ENCODE assay signal across 23 mouse cellular contexts in genomic region chr7:127585031-127585430, GRCm38 (mm10). TPM values are rescaled to one million over a fixed set of nuclear protein-coding genes. Genes with fewer than 3 reads are reported as not detected.
DNase-seq lines count a peak whose midpoint lies in the region; ATAC-seq lines count a peak whose summit lies in the region.
"Had no signal": no experiment of that assay in that cellular context is flagged by ENCODE, and none has a peak within 500 bp of the region (broad histone marks: within the 10 kb centered on the region; RNA-seq: fewer than 3 reads in every experiment).

No protein-coding gene starts in this region.

- no peak for ATAC-seq in embryonic facial prominence, embryonic 13.5 days (ENCODE audit: insufficient number of reproducible peaks, insufficient read depth, low FRiP score, low TSS enrichment, low read depth)
- 0 out of 2 replicates have a peak, but pooled peaks have one; percentile 15 for ATAC-seq in granulocyte monocyte progenitor cell, adult 5-6 weeks (replicated peaks; ENCODE audit: poor library complexity, severe bottlenecking)
- ATAC-seq: hindbrain, embryonic 16.5 days; intestine, embryonic 16.5 days; midbrain, embryonic 16.5 days had no signal

- H3K27me3 ChIP-seq in embryonic facial prominence, embryonic 13.5 days, result no peaks in the 10 kb centered on the region
- no peaks in the 10 kb centered on the region for H3K27me3 ChIP-seq in embryonic facial prominence, embryonic 10.5 days (replicated peaks; ENCODE audit: low read depth, poor library complexity, severe bottlenecking)
- H3K27me3 ChIP-seq: forebrain, embryonic 12.5 days; heart, embryonic 13.5 days; kidney, embryonic 15.5 days; limb, embryonic 12.5 days had no signal

- H3K36me3 ChIP-seq in embryonic facial prominence, embryonic 13.5 days, result peaks cover 62% of the 10 kb centered on the region
- peaks cover 66% of the 10 kb centered on the region for H3K36me3 ChIP-seq in embryonic facial prominence, embryonic 10.5 days (replicated peaks)

- no peak overlapping the region for H3K4me3 ChIP-seq in embryonic facial prominence, embryonic 13.5 days
- no peak overlapping the region for H3K4me3 ChIP-seq in embryonic facial prominence, embryonic 10.5 days
- H3K4me3 ChIP-seq: forebrain, embryonic 12.5 days; heart, embryonic 13.5 days; kidney, embryonic 15.5 days; limb, embryonic 12.5 days had no signal

- DNase-seq in embryonic facial prominence, embryonic 10.5 days (ENCODE audit: low spot score), result no peak
- peak; percentile 34 for DNase-seq in lung, postnatal 10 days
- peak; percentile 28 to 48 for DNase-seq in natural killer cell, adult 2 months (ENCODE audit: low spot score in 2 of 2)
- no peak for DNase-seq in spleen, adult 18-20 months
- no peak for DNase-seq in heart, adult 8-10 months (ENCODE audit: low spot score)
- DNase-seq in right cerebral cortex, adult 2 months (ENCODE audit: low spot score in 2 of 2), result no peak
- DNase-seq: adrenal gland, postnatal 25 days; cerebellum, adult 18-20 months; cerebellum, postnatal 36 days; heart, postnatal 36 days; lung, embryonic 14.5 days; right cerebral cortex, postnatal 14 days; thymus, adult 2 months had no signal

- peaks cover 15% of the 10 kb centered on the region for H3K4me1 ChIP-seq in embryonic facial prominence, embryonic 13.5 days
- peaks cover 20% of the 10 kb centered on the region for H3K4me1 ChIP-seq in embryonic facial prominence, embryonic 10.5 days

- H3K4me2 ChIP-seq in embryonic facial prominence, embryonic 13.5 days, result no peak overlapping the region
- H3K4me2 ChIP-seq: forebrain, embryonic 12.5 days; heart, embryonic 13.5 days; kidney, embryonic 15.5 days; limb, embryonic 12.5 days; lung, embryonic 14.5 days had no signal

- H3K9me3 ChIP-seq in embryonic facial prominence, embryonic 13.5 days, result no peaks in the 10 kb centered on the region
- H3K9me3 ChIP-seq in embryonic facial prominence, embryonic 10.5 days, result no peaks in the 10 kb centered on the region
- H3K9me3 ChIP-seq: forebrain, embryonic 12.5 days; heart, embryonic 13.5 days; kidney, embryonic 15.5 days; limb, embryonic 12.5 days had no signal

- H3K27ac ChIP-seq in embryonic facial prominence, embryonic 13.5 days, result 0 out of 2 replicates have a peak overlapping the region, but pooled peaks have one; percentile 11
- no peak overlapping the region for H3K27ac ChIP-seq in embryonic facial prominence, embryonic 10.5 days (replicated peaks)
- H3K27ac ChIP-seq: forebrain, embryonic 12.5 days; heart, embryonic 13.5 days; kidney, embryonic 15.5 days; limb, embryonic 12.5 days had no signal

- no peak overlapping the region for H3K9ac ChIP-seq in embryonic facial prominence, embryonic 13.5 days
- H3K9ac ChIP-seq: forebrain, embryonic 12.5 days; heart, embryonic 13.5 days; kidney, embryonic 15.5 days; limb, embryonic 12.5 days; lung, embryonic 14.5 days had no signal

- WGBS in embryonic facial prominence, embryonic 13.5 days, result 81% methylated on average over 7 of the region's 7 CpGs
- WGBS in embryonic facial prominence, embryonic 10.5 days, result 90% methylated on average over 7 of the region's 7 CpGs

RNA-seq across cellular contexts. Expression of gene Ccdc189, which starts 3.4 kb away (rescaled TPM):
- polyA plus RNA-seq in embryonic facial prominence, embryonic 13.5 days (2015; fragmentation: Nextera tagmentation; extraction: Ambion mirVana), result 8.8 and 12.1 TPM in 2 replicates
- 11.8 and 15.3 TPM in 2 replicates for polyA plus RNA-seq in embryonic facial prominence, embryonic 10.5 days (2016; fragmentation: Nextera tagmentation; extraction: Ambion mirVana)
- 0.37 and 0.77 TPM in 2 replicates for total RNA-seq in granulocyte monocyte progenitor cell, adult 5-6 weeks (2014; fragmentation: Nextera tagmentation)
- 1.6 and 3.9 TPM in 2 replicates for total RNA-seq in granulocyte monocyte progenitor cell, adult 5-6 weeks (2017)
- 10 to 100 TPM; 10.1 to 15.2 (median 14.4) TPM for total RNA-seq in heart, adult 8-10 months (2022)

RNA-seq across cellular contexts. Expression of gene Rnf40, which starts 3.5 kb away (rescaled TPM):
- polyA plus RNA-seq in embryonic facial prominence, embryonic 13.5 days (2015; fragmentation: Nextera tagmentation; extraction: Ambion mirVana), result 51.2 and 58.1 TPM in 2 replicates
- 61.2 and 64.2 TPM in 2 replicates for polyA plus RNA-seq in embryonic facial prominence, embryonic 10.5 days (2016; fragmentation: Nextera tagmentation; extraction: Ambion mirVana)
- total RNA-seq in granulocyte monocyte progenitor cell, adult 5-6 weeks (2014; fragmentation: Nextera tagmentation), result 25.0 and 48.1 TPM in 2 replicates
- total RNA-seq in granulocyte monocyte progenitor cell, adult 5-6 weeks (2017), result 35.3 and 42.8 TPM in 2 replicates
- 10 to 100 TPM; 38.1 to 42.6 (median 40.3) TPM for total RNA-seq in heart, adult 8-10 months (2022)

RNA-seq across cellular contexts. Expression of gene Phkg2, which starts 11.9 kb away (rescaled TPM):
- polyA plus RNA-seq in embryonic facial prominence, embryonic 13.5 days (2015; fragmentation: Nextera tagmentation; extraction: Ambion mirVana), result 39.7 and 40.6 TPM in 2 replicates
- 40.7 and 43.4 TPM in 2 replicates for polyA plus RNA-seq in embryonic facial prominence, embryonic 10.5 days (2016; fragmentation: Nextera tagmentation; extraction: Ambion mirVana)
- total RNA-seq in granulocyte monocyte progenitor cell, adult 5-6 weeks (2014; fragmentation: Nextera tagmentation), result 57.0 and 72.0 TPM in 2 replicates
- 27.4 and 31.7 TPM in 2 replicates for total RNA-seq in granulocyte monocyte progenitor cell, adult 5-6 weeks (2017)
- total RNA-seq in heart, adult 8-10 months (2022), result 10 to 100 TPM; 12.1 to 20.9 (median 17.3) TPM

RNA-seq across cellular contexts. Expression of gene Tmem265, which starts 23.8 kb away (rescaled TPM):
- polyA plus RNA-seq in embryonic facial prominence, embryonic 13.5 days (2015; fragmentation: Nextera tagmentation; extraction: Ambion mirVana), result 7.0 and 8.1 TPM in 2 replicates
- 5.1 and 7.3 TPM in 2 replicates for polyA plus RNA-seq in embryonic facial prominence, embryonic 10.5 days (2016; fragmentation: Nextera tagmentation; extraction: Ambion mirVana)
- total RNA-seq in granulocyte monocyte progenitor cell, adult 5-6 weeks (2014; fragmentation: Nextera tagmentation), result 8.1 TPM in 1 of 2 replicates, not detected in the other
- 0.99 and 2.9 TPM in 2 replicates for total RNA-seq in granulocyte monocyte progenitor cell, adult 5-6 weeks (2017)
- not detected for total RNA-seq in heart, adult 8-10 months (2022)
- total RNA-seq: adrenal gland, postnatal 25 days; gastrocnemius, adult 8-10 months; heart, postnatal 36 days had no signal

RNA-seq across cellular contexts. Expression of gene Zfp629, which starts 30.6 kb away (rescaled TPM):
- 15.8 and 18.8 TPM in 2 replicates for polyA plus RNA-seq in embryonic facial prominence, embryonic 13.5 days (2015; fragmentation: Nextera tagmentation; extraction: Ambion mirVana)
- polyA plus RNA-seq in embryonic facial prominence, embryonic 10.5 days (2016; fragmentation: Nextera tagmentation; extraction: Ambion mirVana), result 31.6 and 33.6 TPM in 2 replicates
- 12.9 and 18.9 TPM in 2 replicates for total RNA-seq in granulocyte monocyte progenitor cell, adult 5-6 weeks (2014; fragmentation: Nextera tagmentation)
- 8.2 and 12.6 TPM in 2 replicates for total RNA-seq in granulocyte monocyte progenitor cell, adult 5-6 weeks (2017)
- 10 to 100 TPM; 19.9 to 23.4 (median 20.0) TPM for total RNA-seq in heart, adult 8-10 months (2022)

Comparison
In these comparisons a context has a peak if more than half of its experiments do, and no peak if none do; other contexts are left out.
1. DNase-seq: peak in lung, postnatal 10 days (single experiment) and natural killer cell, adult 2 months (2 of 2); none in embryonic facial prominence, embryonic 10.5 days (single experiment), spleen, adult 18-20 months (0 of 2), heart, adult 8-10 months (single experiment) and right cerebral cortex, adult 2 months (0 of 2).